Mouse (Mus musculus): ENCODE results near the gene Gm20826.
"Not testable (repeated sequence)": the region's sequence is repeated elsewhere in the genome, so short reads cannot be mapped to it uniquely, and the experiment has no call there.

Gm20826 gene

DNA sequence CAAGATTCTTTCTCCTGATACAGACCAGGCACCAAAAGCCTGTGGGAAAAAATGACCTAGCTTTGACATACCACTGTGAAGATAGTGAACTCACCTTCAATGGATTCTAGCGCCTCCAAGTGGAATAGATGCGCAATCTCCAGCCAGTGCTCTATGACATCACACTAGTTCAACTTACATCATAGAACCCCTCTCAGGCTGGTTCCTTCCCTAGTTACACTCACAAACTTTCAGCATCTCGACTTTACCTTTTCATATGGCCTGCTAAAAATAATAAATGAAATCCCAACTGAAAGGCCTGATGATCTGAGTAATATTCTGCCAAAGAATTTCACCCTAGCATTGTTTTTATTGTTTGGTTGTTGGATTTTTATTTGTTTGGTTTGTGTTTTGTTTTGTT lies at the start of gene Gm20826:
TSS of gene Gm20826 (minus strand) at position 101 of the 400 bp plus-strand sequence.
- not testable (repeated sequence) for DNase-seq (ENCODE audit: low read depth)

Data from c-Kit-positive CD71-positive TER-119-negative erythroid progenitor cells, embryonic 14.5 days (primary cell).